Mouse (Mus musculus) retina, postnatal 1 day (tissue): ENCODE measurements around the gene Trpm2.
"Not testable (repeated sequence)": the region's sequence is repeated elsewhere in the genome, so short reads cannot be mapped to it uniquely, and the experiment has no call there.

Experiments used
- DNase-seq: peaks from one replicate; pipeline ENCODE4 v3.0.0-alpha.2; 2012

Trpm2 gene

DNA sequence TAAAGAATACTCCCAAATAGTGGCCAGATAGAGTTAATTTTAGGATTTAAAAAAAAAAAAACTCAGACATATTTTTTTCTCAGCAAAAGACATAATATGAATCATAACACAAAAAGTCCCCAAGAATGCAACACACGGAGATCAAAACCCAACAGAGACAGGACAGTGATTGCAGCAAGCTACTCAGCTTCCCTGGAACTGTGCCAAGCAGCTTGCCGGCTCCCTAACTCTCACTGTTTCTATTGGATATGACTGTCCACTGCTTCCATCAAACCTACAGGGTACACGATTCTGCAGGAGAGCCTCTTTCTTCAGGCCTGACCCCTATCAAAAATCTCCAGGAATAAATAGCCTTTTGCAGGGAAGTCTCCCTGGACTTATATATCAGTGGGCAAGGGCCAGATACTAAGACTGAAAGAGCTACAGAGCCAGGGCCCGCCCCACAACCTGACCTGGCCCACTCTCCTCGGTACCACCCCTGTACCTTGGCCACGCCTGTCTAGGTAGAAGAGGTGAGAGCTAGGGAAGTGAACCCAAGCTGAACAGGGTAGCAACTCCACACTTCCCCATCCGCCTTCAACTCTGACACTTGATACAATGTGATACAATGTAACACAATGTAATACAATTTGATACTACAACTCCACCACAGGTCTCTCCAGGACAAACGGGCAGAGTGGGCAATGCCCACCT is 6.2 kb upstream of the Trpm2 start:
- peak; percentile 29 for DNase-seq

DNA sequence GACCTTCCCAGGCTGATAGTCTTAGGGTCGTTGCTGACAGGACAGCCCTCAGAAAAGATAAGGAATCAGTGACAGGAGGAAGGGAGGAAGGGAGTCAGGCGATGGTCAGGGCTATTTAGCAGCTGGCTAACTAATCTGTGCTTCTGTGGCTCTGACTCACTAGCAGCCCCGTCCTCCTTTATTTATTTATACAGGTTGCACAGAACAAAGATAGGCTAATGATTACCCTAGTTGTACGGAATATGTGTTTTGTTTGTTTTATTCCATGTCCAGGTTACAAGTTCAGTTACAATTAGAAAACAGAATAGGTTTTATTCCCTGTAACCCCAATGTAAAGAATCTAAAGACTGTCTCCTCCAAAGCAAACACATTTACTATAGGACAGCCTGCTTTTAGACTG is 5.3 kb upstream of the Trpm2 start:
- no peak for DNase-seq

DNA sequence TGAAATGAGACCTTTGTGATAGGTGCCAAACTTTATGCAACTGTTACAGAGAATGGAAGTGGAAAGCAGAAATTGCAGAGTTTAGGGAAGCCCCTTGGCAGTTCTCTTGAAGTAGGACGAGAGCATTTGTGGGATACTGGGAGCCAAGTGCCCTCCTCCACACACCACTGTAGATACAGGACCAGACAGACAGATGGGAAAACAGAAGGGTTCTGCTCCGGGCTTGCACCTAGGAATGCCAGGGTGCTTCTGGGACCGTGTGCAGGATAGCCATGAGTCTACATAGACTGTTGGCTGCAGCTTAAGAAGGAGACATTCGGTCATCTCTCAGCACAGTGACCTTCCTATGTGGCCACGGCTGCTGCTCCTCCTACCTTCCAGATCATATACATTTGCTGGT is 4.4 kb upstream of the Trpm2 start:
- DNase-seq: no peak

DNA sequence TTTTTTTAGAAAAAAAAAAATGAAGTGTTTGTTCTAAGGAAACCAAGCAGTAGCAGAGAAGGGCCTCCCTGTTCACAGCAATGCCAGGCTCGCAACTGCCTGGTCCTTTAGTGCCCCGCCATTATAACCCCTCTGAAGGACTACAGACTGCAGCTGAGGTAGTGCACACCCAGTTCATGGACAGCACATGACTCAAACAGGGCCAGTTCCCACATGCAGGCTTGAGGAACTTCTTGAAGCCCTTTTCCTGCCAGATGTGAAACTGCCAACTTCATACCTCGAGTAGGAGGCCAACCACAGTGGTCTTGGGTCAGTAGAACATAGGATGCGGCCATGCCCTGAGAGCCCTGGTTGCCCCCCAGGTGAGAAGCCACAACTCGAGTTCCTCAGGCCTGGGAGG is 4.0 kb upstream of the Trpm2 start:
- no peak for DNase-seq

DNA sequence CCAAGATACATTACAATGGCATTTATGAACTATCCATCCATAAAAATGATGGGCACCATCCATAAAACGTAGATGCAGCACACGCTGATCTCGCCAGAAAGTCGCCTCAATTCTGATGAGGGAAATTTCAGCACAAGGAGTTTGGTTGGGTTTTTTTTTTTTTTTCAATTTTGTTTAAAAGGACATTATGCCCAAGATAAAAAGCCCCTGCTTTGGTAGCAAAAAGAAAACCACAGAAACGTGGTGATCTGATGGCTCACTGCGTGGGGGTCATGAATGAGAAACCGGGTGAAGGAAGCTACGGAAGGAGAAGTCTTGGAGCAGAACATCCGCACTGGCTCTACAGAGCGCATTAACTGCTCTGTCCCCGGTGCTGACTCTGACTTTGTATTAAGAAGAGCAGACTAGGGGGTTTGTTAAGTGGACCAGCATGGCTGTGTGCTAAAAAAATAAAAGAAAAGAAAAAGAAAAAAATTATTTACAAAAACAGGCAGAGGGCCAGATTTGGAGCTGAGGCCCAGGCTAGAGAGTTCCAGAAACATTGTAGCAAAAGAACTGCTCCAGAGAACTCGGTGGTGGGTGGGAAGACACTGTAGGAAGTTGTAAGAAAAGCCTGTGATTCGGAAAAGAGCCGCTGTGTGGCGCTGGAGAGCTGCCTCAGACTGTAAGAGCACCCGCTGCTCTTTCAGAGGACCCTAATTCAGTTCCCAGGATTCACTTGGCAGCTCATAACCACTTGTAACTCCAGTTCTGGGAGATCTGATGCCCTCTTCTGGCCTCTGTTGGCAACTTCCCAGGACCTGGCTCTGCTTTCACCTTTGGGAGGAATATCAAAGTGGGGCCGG is 1.6 kb upstream of the Trpm2 start:
- DNase-seq: peak; percentile 72

DNA sequence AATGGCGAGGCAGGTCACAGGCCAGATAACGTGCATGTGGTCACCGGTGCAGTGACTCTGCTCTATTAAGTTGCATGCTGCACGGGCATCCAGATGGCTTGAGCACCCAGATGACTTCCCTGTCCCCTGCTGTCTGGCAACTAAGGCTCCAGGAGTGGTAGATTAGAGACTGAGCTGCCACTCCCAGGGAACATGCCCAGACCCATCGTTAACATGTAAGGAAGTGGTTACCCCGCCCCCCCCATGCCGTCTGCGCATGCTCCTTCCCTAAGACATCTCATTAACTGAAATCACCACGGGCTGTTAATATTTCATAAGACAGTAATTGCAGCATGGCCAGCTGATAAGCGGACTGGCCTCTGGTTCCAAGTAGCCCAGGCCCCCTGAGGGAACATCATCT is 828 bp upstream of the Trpm2 start:
- peak; percentile 51 for DNase-seq

DNA sequence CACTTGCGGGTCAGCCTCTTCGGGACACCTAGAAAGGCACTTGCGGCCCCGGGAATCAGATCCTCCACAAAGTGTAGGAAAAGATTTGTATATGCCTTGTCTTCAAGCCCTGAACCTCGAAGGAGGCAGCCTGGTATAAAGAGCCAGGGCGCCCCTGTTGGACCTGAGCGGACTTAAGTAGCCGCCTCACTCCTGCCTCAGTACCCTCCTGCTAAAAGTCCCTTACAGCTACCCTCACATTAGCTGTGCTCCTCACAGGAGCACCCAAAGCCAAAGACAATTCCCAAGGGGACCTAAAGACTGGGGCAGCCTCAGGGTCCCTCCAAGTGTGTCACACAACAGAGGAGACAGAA is 414 bp downstream of the Trpm2 start:
- DNase-seq: no peak

DNA sequence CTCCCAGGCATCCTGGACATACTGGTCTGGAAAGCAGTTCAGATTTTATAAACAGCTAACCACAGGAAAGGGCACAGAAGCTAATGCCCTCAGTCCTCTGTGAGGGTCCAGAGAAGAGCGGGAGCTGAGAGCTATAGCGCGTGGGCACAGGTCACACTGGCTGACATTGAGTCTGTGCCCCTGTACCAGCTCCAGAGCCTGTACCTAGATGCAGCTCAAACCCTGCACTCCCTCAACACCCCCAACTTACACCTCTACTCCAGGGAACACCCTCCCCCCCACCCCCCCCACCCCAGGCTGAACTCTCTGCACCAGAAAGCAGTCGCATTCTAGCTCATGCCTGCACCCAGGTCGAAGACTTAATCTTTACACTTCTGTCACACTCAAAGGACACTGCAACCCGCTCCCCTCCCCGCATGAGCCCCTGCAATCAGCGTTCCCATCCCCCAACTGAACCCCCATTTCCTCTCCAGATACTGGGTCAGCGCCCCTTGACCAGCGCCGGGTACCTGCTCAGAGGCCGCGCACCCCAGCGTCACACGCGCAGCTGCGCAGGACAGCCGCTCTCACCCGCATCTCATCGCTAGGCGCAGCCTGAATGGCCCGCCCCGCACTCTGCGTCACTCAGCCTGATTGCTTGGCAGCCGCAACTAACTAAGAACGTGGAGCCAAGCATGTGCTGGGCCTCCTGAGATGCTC is 940 bp downstream of the Trpm2 start:
- DNase-seq: peak; percentile 75

DNA sequence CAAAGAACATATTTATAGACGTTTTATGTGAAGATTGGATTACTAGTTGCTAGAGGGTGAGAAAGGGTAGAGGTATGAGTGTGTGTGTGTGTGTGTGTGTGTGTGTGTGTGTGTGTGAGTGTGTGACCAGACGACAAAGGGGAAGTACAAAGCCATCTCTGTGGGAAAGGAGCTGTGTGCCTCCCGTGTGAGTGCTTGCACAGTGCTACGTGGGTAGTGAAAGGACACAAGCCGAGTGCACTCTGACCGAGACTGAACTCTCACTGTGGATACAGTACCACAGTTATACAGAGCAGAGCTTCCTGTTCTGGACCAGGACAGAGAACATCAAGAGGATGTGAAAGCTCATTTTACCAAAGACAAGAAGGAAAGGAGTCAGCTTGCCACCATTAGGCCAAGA is 6.4 kb downstream of the Trpm2 start:
- no peak for DNase-seq

DNA sequence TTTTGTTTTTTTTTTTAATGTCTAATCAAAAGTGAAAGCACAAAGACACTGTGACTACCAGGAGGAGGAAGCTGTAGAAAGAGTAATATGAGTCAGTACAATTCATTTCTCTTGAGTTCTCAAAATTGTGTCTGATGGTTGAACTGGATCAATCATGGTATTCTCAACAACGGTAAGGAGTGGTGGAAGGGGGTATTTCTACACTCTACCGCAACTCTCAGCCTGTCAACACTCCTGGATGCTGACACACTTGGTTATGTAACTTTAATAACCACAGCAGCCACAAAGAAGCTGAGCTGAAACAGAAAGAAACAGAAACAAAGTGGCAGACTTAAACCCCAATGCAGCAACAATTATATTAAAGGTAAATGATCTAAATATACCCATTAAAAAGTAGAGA is 7.6 kb downstream of the Trpm2 start:
- no peak for DNase-seq

DNA sequence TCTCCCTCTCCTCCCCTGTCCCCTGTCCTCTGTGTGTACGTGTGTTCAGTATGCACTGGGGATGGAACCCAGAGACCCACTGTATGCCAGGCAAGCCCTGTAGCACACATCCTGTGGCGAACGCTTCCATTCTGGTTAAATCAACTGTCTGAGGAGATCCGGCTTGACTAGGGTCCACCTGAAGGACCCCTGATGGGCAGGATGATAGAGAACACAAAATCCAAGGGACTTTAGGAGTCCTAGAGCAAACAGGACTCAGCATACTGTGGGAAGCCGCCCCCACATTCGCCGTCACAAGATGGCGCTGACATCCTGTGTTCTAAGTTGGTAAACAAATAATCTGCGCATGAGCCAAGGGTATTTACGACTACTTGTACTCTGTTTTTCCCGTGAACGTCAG is 19.9 kb downstream of the Trpm2 start:
- DNase-seq: not testable (repeated sequence)

DNA sequence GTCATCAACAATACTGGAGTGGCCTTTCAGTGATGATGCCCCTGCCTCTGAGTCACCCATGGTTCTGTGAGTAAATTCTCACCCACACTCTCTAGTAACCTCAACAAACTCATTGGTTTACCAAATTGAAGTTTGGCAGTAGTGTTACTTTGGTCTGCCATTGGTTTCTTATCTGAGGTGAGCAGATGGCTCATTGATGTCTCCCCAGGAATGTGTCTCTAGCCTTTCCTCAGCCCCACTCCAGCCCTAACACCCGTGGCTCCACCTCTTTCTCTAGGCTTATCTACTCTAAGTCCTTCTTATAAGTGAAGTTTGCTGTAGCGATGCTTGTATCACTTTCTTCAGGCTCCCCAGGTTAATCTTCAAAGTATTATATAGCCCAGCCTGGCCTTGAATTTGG is 30.7 kb downstream of the Trpm2 start:
- no peak for DNase-seq

DNA sequence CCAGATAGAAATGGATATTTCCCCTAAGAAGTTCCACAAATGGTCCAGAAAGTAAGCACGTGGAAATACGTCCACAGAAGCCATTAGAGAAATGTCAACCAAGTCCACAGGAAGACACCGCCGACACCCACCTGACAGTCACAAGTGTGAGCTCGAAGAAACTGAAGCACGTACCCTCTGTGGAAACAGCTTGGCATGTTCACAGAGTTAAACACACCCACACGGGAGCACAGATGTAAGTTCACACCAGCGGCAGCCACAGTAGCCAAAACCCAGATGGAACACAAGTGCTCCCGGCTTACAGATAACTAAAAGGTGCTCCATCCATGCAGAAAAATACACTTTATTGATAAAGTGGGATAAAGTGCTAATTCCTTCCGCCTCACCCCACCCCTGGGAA is 43.0 kb downstream of the Trpm2 start:
- no peak for DNase-seq

DNA sequence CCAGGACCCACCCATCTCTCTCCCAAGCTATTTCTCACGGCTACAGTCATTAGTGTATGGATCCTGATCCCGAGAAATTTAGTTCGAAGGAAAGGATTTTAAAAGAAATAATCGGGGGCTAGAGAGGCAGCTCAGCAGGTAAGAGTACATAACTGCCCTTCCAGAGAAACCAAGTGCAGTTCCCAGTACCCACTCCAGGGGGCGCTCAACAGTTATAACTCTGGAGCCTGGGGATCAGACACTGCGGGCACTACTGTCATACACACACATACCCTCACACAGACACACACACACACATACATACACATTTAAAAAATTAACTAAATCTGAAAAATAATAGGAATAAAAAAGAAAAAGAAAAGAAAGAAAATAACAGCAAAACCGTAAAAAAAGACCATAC is 44.2 kb downstream of the Trpm2 start:
- peak; percentile 61 for DNase-seq

DNA sequence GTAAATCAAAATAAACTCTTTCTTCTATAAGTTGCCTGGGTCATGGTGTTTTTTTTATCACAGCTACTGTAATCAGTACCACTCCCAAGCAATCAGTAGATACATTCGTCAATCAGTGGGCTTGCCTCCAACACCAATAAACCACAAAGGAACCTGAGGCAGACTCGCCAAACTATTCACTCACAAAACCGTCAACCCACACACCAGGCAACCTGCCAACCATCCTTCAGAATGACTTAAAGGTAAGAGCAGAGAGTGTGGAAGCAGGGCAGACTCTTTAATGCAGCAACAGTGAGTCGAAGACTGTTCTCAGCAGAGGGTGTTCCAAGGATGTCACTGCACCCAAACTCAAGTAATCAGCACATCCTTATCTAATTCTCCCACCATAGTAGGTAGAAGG is 47.7 kb downstream of the Trpm2 start:
- no peak for DNase-seq

DNA sequence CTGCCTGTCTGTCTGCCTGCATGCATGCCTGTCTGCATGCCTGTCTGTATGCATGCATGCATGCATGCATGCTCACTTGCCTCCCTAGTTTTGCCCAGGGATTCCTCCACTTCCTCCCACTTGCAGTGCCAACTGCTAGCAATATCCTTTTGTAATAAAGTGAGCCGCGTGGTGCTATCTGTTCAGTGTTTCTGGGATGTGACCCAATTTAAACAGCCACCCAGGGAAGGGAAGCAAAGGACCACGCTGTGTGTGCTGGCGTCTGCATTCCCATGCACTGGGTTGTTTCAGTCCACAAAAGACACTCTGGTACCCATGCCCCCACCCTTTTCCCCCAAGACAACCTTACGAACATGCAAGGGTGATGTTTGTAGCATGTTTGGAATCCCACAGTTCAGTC is 49.4 kb downstream of the Trpm2 start:
- no peak for DNase-seq

DNA sequence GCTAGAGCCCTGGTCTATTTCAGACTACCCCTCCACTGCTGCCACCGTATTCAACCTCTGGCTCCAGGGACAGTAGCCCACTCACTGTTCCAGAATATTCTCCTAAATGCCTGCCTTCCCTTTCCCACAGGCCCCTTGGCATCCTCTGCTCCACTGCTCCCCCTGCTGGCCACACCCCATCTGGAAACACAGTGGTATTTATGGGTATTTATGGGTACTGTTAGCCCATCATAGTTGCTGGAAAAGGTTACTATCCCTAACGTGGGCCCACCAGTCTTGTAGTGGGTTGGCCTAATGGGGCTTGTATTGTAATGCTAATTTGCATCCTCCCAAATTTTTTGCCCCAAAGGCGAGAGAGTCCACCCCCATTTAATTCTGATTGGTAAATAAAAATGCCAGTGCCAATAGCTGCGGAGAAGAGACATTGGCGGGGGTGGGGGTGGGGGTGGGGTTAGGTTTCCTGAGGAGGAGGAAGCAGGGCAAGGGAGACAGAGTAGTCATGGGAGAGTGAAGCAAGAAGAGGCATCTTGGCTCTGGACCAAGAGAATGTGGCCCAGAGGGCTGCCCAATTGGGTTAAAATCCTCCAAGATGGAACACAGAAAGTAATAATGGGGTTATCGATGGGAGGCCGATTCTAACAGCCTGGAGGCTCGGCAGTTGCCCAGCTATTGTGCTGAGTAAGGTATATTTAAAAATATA is 53.6 kb downstream of the Trpm2 start:
- DNase-seq: peak; percentile 58

DNA sequence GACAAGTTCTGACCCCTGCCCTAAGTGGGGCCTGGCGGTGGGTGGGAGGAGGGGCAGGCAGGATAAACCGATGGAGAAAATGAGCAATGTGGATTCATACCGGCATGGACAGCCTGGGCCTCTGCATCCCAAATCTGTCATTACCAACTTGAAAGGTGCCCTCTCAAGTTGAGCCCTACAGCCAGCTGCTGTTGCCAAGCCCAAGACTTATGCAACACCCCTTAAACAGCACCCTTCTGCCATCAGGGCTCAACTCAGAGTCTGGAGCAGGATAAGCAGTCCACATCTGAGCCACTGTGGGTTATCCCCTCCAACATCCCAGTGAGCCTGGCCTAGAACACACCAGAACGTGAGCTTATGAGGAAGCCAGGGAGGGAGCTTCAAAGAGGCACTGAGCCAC is 57.1 kb downstream of the Trpm2 start:
- DNase-seq: no peak

DNA sequence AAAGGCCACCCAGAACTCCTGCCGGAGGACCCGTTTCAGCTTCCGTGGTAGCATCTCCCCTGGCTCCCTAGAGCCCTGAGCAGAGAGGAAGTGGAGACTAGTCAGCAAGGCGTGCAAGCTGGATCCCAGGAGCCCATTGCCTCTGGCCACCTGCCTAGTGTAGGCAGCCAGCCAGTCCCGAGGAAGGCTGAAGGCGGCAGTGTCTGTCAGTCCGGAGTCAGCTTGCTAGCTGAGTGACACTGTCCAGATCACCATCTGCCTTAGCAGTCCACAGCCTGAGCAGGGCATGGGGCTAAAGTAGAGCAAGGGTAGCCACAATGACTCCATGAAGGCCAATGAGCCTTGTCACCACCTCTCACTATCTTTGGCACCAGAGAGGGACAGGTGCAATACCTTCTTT is 57.8 kb downstream of the Trpm2 start:
- DNase-seq: no peak

DNA sequence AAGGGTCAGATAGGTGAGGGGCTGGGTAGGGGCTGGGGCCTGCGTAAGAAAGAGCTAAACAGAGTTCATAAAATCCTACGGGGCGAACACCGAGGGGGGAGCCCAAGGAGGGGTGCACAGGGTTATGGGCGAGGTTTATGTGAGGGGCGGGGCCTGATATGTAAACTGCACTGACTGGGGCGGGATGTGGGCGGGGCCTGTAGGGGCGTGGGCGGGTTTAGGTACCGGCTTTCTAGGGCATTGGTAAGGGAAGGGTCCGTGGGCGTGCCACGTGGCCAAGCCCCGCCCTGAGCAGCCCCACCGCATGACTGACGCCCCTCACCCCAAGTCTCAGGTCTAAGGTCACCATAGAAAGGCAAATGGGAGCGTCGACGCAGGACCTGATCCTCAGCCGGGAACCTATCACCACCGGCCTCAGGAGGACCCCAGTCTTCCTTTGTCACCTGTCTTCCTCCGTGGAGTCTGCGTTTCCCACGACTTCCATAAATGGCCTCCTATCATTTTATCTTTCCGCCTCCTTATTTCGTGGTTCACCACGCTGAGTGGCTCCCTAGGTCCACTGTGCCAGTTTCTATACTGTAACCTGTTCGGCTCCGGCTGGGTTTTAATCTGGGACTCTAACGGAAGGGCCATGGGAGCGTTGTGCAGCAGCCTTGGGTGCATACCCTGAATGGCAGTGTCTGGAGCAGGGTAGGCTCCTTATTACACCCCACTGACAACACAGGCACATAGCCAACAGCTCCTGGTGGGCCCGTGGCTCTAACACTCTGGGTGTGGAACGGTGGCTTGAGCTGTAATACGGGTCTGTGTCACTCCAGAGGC is 67.3 kb downstream of the Trpm2 start:
- peak; percentile 83 for DNase-seq

DNA sequence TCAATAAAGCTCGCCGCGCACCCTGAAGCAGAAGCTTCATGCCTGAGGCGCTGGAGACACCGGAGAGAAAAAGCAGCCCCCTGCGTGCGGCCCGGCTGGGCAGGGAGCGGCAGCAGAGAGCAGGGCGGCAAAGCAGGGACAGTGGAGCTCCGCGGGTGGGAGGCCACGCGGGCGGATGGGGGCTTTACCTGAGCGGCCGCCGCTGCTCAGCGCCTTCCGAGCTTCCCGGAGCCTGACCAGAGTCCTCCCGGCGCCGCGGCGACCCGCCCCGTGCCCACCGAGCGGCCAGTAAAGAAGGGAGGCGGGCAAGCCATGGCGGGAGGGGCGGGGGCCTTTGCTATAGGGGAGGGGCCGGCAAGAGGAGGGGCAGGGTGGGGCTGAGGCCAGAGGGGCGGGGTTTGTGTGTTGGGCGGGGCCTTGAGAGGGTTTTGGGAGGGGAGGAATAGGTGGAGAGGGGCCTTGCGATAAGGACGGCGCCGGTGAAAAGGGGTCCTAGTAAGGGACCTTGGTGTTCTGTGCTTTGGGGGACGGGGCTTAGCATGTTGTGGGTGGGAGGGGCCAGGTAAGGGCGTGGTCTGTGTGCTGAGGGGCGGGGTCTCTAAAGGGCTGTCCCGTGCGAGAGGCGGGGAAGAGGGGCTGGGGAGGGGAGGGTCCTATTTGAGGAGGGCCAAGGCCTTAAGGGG is 68.0 kb downstream of the Trpm2 start, which contains the start of gene Lrrc3:
Gene Lrrc3, minus strand, starts transcription at position 326 of the 683 bp plus-strand sequence.
- peak; percentile 79 for DNase-seq

DNA sequence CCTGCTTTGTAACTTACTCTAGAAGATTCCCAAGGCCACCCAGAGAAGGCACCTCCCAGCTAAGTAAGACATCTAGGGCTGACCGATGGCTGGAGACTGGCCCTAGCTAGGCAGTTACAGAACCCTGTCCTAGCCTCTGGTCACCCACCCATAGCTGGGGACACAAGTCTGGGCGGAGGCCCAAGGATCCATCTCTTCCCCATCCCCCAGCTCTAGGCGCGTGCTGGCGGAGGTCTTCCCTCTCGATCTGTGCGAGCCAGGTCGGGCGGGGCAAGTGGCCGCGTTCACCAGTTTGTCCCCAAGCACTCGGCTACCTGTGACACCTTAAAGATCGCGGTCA is 68.5 kb downstream of the Trpm2 start:
- no peak for DNase-seq
